Mouse (Mus musculus): Measurements from ENCODE around the gene Gpr26.

The Gpr26 gene

DNA sequence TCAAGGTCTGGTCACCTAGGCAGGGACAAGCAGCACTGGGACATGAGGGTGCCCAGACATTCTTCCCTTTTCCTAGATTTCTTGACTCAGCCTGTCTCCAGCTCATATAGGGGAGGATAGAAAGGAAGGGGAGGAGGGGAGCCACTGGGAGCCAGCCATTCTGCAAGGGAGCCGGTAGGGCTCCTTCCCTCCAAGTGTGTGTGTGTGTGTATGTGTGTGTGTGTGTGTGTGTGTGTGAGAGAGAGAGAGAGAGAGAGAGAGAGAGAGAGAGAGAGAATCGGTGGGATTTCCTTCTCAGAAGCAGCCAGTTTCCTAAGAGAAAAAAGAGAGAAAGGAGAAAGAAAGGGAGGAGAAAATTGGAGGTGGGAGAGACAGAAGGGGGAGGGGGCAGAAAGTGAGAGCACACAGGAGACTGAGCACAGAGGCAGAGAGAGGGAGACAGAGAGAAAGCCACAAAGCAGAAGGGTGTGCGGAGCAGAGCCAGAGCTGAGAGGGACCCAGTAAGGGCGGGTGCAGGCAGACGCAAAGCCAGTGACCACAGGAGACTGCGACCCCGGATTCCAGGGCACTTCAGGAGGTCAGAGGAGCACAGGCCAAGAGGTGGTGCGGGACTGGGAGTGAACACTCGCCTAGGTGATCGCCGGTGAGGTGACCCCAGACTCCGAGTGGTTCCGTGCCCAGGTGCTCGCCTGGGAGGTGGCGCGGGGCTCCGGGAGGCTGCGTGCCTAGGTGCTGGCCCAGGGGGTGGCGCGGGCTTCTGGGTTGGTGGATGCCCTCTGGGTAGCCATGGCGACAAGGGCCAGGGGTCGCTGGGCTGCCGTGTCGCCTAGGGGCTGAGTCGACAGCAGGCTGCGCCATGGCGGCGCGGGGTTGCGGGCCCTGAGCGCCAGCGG, at the start of gene Gpr26:
Gpr26 (plus strand) TSS at position 438 of the 893 bp plus-strand sequence.
- peak in 1 of 2 experiments; percentile 23 for DNase-seq

DNA sequence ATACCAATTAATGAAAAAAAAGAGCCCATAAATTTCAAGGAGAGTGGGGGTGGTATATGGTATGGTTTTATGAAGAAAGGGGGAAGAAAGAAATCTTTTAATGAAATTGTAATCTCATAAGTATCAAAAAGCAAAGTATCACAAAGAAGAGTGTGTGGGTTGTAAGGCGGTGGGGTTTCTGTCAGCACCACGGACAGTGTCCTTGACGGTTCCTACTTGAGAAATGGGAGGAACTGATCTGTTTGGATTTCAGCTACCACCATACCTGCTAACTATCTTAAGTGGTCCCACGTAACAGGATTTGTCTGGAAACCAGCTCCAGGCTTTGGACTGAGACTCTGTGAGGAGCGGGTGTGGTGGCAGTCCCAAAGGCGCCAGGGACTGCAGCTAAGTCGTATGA, 48.9 kb upstream of the Gpr26 start:
- no peak for DNase-seq

DNA sequence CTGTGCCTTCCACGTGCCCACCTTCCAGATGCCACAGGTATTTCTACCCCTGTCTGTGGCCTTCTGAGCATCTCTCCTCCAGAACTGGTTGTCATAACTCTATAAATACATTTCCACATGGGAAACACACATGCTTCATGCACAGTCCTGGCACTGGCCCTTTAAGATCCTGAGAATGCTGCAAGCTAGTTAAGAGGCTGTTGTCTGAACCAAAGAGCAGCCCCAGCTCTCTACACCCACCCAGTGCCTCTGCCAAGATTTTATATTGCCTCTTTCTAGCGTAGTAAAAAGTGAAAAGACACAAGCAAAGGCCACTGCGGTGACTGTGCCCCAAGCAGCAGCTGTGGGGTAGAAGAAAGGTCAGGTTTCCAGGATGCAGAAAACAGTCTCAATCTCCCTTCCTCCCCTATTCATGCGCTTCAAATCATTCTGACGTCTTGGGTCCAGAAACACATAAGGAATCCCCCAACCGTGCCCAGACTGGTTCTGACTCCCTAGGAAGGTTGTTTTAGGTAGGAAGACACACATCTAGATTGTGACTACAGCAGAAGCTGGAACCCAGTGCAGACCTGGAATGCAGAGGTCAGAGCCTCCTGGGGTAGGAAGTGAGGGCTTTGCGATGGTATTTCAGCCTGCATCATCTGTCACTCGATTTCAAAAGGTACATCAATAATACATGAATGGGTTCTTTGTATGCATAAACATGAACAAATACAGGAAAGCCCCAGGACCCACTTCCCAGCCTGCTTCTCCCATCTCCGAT, 38.8 kb upstream of the Gpr26 start:
- DNase-seq, result no peak

DNA sequence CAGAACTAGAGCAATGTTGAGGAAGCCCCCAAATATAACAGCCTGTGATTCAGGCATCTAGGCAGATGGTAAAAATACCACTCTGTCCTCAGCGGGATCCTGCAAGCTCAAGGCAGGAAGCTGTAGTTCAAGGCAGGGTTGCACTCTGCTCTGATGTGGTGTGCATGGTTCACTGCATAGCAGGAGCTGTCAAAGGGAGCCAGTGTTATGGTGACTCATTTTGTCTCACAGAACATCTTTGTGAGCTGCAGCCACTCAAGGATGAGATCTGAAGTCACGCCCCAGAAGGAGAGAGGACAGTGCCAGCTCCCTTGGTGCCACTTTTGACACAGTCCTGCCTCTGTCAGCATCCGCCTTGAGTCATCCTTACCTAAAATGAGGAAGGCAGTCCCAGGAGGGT, 28.6 kb upstream of the Gpr26 start:
- DNase-seq, result no peak

DNA sequence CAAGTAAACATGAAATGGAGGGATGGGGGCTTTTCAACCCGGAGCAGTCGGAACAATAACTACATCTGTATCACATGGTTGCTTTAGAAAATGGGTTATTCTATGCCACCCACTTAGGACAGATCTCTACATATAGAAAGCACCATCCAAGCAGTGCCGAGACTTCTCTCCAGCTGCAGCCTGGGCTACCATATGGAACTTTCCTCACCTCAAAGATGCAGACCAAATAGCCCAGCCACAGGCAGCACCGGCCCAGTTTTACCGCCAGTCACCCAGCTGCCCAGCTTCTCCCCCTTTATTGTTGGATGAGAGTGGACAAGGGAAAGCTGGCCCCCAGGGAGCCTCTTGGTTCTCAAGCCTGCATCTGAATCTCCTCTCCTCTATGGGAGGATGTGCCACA, 15.1 kb upstream of the Gpr26 start:
- no peak for DNase-seq

DNA sequence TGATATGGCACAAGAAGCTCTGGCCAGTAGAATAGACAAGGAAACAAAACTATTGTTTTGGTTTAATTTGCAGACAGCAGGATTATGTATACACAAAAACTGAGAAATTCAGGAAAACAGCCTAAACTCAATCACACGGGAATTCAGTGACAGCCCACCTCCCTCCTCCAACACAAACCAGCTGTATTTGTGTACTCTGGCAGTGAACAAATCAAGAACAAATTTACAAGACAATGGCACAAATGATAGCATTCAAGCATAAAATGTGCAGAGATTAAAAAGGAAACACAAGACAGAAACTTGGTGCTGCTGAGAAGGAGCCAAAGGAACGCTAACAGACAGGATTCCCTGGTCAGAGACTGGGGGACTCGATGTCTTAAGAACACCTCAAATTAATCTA, 12.9 kb upstream of the Gpr26 start:
- no peak for DNase-seq

DNA sequence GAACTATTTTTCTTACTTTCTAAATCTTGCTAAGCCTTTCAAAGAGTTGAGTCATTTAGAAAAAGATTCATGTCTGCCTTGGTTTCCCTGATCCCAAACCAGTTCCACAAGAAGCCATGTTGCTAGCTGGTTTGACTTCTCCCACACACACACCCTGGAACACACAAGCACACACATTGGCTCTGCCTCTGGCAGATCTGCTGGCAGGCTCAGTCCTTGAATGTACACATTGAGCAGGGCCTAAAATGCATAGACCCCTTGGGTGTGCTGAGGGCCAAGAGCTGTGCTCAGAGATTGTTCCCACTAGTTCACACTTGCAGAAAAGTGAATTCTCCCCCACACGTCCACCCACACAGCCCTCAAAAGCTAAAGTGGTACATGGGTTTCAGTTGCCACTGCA, 7.6 kb upstream of the Gpr26 start:
- DNase-seq, result no peak

DNA sequence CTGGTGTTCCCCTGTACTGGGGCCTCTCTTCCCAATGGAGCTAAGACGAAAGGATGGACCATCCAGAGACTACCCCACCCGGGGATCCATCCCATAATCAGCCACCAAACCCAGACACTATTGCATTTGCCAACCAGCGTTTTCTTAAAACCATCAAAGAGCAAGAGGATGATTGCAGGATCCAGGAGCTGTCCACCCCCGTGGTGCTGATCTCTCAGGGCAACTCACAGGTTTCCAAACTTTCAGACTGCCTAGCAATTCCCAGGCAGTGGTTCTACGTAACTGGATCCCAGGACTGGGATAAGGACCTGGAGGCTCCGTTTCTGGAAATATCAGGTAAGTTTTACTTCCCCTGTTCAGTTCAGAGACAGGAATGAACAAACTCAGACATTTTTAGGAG, 5.7 kb upstream of the Gpr26 start:
- peak in 1 of 2 experiments; percentile 25 for DNase-seq

DNA sequence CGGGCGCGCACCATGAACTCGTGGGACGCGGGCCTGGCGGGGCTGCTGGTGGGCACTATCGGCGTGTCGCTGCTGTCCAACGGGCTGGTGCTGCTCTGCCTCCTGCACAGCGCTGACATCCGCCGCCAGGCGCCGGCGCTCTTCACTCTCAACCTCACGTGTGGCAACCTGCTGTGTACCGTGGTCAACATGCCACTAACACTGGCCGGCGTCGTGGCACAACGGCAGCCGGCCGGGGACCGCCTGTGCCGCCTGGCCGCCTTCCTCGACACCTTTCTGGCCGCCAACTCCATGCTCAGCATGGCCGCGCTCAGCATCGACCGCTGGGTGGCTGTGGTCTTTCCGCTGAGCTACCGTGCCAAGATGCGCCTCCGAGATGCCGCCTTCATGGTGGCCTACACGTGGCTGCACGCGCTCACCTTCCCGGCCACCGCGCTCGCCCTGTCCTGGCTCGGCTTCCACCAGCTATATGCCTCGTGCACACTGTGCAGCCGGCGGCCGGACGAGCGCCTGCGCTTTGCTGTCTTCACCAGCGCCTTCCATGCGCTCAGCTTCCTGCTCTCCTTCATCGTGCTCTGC, 745 bp downstream of the Gpr26 start:
- peak; percentile 69 to 75 for DNase-seq

DNA sequence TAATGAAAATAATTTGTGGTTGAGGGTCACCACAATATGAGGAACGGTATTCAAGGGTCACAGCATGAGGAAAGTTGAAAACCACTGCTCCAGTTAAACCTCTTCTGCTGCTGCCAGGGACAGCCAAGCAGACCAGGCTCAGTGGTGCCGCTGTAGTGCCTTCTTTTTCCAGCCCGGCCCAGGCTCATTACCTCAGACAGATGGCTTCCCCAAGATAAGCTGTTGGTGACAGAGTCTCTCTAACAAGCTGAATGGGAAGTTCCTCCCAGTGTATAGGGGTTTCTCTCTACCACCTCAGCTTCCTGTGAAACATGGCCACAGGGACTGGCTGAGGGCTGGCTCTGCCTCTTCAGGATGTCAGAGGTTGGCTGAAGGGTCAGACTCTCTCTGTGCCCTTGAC, 4.0 kb downstream of the Gpr26 start:
- peak; percentile 20 to 24 for DNase-seq

DNA sequence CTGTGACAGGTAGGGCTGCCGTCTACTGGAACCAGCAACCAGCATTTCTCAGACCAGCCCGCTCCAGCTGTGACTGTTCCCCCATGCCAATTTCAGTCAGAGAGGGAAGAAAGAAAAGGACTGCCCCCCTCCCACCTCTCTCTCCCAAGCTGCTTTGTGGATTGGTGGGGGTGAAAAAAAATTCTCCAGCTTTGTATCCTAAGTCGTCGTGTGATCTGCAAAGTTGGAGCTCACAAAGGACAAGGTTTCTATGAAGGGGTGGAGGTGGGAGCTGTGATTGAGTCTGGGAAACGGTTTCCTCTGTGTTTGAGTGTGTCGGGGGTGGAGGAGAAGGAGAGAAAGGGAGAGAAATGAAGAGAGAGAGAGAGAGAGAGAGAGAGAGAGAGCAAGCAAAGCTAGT, 9.6 kb downstream of the Gpr26 start:
- DNase-seq, result no peak

DNA sequence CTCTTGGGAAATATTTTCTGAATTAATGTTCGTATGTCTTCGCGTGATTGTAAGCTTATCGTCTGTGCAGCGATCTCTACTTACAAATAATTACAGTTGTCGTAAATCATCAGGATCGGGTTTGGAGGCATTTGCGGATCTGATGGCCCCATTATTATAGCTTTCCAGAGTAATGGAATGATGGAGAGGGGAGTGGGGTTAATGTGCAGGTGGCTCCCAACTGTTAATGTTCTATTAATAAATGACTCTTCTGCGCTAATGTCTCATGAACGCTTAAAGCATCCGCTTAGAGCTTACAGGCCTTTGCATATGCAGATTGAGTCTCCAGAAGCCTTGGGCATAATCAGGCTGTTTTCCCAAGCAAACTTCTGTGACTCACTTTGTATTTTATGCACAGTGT, 12.3 kb downstream of the Gpr26 start:
- DNase-seq, result no peak

DNA sequence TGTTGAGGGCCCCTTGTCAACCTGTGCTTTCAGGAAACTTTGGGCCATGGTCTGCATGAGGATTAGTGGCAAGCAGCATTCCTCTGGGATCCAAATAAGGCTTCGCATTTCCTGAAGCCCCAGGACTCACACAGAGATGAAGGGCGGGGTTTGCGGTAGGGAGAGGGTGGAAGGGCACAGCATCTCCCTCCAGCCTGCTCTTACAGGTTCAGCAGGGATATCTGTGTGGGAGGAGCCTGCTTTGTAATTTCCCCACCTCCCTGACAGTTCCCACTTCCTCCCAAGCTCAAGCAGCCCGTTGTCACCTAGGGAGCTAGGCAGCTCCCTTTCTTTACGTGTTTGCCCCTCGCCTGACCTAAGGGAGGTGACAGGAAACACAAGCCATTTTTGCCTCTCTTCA, 22.8 kb downstream of the Gpr26 start:
- DNase-seq, result no peak

DNA sequence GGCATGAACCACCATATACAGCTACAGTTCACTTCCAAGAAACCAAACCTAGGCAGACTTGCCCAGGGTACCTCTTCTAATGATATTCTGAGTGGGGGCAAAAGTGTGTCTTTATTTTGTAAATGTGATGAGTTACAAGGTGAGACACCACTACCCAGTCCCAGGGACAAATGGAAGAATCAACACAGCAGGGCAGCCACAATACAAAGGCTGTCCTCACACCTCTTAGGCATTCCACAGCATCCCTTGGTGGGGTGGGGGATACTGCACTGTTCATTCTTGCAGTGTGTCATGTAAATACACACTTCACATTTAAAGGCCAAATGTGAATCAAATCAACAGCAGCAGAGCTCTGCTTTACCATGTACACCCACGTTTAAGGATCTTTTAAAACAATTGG, 26.0 kb downstream of the Gpr26 start:
- no peak for DNase-seq

DNA sequence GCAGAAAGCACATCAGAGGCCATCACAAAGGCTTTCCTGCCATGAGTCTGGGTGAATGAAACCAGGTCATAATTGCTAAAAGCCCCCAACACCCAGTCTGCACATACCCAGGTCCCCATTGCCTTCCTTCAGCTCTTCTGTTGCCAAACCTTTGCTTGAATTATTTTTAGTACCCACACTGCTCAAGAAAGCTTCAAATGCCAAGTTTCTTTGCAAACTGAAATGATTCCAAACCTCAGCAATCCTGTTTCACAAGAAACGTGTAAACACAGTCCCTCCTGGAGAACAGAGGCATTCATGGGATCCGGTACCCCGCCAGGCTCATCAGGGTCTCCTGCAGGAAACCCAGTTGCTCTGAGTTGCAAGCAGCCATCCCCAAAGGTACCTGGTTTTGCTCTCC, 26.6 kb downstream of the Gpr26 start:
- DNase-seq, result no peak

DNA sequence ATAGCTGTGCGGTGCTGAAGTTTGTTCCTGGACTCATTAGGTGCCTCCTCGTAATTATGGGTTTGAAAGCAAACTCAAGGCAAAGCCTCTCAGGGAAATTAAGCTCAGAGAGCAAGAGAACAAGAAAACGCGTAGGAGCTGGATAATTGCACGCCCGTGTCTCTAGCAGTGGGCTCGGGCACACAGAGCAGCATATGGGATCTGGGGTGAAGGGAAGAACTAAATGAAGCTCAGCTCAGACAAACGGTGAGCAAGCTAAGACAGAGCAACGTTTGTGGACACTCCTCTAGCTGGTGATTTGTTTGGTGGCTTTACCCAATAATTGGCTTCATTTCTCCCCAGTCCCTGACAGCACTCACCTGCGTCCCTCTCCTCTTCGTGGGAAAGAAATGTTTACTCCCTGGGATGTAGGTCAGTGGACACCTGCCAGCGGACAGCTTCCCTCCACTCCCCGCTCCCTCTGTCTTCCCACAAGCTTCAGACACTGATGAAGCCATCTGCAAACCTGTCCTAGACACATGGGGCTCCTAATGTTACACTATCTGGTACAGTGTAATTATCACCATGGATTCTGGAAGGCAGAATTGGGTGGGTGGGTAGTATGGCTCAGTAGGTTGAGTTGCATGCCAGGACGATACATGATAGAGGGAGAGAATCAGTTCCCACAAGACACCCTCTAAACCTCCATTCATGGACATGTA, 39.9 kb downstream of the Gpr26 start:
- peak; percentile 21 to 26 for DNase-seq

DNA sequence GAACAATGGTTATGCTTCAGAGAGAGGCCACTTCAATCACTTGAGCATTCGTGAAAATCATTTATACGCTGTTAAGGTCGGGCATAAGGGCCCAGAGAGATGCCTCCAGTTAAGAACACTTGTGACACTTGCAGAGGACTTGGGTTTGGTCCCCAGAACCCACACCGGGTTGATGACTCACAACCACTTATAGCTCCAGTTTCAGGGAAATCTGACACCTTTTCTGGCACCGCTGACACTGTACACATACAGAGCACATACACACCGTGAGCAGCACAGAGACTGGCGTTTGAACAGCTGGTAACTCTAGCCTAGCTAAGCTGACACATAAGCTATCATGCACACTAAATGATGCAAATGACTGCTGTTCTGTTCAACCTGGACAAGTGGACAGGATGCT, 42.7 kb downstream of the Gpr26 start:
- DNase-seq, result no peak

DNA sequence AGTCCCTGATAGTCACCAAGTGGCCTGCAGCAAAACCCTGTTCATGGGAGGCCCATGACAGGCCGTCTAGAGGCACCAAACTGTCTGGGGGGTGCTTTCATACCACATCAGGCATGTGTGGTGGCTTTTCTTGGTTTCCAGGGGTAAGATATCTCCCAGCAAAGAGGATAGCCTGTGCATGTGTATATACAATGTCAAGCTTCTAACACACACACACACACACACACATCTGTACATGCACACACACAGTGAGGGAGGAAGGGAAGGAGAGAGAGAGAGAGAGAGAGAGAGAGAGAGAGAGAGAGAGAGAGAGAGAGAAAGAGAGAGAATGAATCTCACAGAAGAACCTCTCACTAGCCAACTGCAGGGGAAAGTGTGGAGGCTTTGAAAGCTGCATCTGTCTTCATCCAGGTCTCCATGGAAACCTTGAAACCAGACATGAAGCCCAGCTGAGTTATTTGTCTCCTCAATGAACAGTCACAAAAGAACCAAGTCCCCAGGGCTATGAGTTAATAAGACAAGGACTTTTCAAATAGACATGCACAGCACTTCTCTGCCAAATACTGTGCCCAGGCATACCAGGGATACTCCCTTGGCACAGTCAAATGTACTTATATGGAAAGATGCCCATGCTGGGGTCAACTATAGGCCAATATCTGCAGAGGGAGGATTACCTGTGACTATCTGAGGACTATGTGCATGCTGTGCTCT, 46.9 kb downstream of the Gpr26 start:
- peak; percentile 31 to 39 for DNase-seq

DNA sequence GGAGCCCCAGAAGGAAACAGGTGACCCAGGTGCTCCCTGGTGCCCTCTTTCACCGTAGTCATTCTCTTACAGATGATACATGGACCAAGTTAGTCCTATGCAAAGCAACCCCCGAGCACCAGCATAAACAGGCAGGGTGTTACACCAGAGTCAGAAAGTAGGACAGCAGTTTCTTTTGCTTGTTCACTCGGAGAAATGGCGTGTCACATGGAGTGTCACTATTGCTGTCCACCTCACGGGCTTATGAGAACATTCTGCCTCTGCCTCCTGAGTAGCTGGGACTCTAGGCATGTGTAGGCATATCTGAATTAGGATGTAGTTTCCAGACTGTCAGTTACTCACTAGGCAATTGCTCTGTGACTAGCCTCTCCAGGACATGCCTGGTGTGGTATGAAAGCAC, 47.7 kb downstream of the Gpr26 start:
- no peak for DNase-seq

DNA sequence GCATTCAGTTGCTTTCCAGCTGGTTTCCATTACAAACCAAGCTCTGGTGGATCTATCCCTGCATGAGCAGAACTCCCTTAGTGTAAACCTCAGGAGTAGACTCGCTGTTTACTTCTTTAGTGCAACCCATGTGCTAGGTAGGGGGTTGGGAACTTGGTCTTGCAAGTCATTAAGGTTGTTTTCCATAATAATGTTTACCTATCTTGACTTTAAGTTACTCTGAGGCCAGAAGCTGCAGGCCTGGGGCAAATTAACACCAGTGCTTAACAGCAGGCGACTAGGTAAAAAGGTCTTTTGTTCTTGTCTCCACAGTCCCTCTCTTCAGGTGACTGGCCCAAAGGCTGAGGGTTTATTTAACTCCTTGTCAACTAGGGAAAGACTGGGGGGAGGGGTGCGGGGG, 48.9 kb downstream of the Gpr26 start:
- no peak for DNase-seq

DNA sequence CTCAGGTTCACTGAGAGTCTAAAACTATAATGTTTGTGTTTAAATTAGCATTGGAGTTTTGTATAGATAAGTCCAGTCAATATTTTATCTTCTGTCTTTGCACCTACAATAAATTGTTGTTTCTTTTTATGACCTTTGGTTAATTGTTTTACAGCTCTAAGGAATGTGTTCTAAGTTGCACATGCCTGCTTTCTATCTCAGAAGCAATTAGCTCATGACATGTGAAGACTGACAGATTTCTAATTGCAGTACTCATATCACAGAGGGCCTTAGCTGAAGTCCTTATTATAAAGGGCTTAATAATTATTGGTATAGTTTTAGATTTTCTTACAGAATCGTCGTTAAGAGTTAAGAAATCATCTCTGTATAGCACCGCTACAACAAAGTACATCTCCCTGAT, 49.7 kb downstream of the Gpr26 start:
- DNase-seq, result no peak

DNA sequence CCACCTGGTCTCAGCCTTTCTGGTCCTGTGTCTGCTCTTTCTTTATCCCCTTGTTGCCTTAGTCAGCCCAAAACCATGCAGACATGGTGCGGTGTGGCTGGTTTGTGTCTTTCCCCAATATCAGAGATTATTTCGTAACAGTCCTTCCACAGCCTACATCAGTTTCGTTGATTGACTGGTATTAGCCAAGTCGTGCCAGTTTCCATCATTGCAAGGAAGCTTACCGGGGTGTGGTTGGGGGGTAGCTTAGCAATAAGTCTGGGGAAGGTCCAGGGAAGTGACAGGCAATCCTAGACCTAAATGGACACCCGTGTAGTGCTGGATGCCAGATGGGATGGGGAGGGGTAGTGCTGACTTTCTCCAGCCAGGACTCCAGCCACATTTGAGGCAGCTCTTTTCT, 59.3 kb downstream of the Gpr26 start:
- DNase-seq, result peak in 1 of 2 experiments; percentile 37

DNA sequence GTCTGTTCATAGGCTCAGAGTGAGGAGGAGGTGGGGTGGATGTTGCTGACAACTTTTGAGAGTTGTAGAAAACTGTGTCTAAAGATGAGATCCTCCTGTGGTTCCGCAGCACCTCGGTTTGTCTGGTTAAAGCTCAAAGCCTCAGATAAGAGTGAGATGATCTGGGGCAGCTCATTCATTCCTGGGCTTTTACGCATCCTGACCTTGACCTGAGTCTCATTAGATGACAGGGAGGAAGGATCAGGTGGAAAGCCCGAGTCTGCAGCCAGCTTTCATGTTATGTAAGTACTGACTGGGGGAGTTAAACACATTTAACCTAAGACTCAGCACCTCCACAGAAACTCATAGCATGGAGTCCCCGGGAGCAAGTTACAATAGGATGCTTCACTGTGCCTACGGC, 60.4 kb downstream of the Gpr26 start:
- DNase-seq, result no peak

All from cerebellum, postnatal 10 days (tissue).